Mouse (Mus musculus) testis, adult 2 months (tissue): Measurements from ENCODE around the gene Tex10. TPM values are rescaled to one million over a fixed set of nuclear protein-coding genes. Genes with fewer than 3 reads are reported as not detected.

Experiments
- H3K27ac ChIP-seq: fragments of 200-500 bp; 2 replicates; pipeline ENCODE4 v1.5.1; 2012; ENCODE audit warnings: low read depth, low read length; ENCODE audit not compliant: control insufficient read depth, insufficient read depth
- H3K27me3 ChIP-seq: fragments of 200-500 bp; 2 replicates; pipeline ENCODE4 v1.6.1; 2012; ENCODE audit warnings: mild to moderate bottlenecking, low read length, moderate library complexity; ENCODE audit not compliant: control insufficient read depth, insufficient read depth
- H3K36me3 ChIP-seq: fragments of 200-500 bp; 2 replicates; pipeline ENCODE4 v1.6.1; 2012; ENCODE audit warnings: mild to moderate bottlenecking, low read length; ENCODE audit not compliant: control insufficient read depth, insufficient read depth
- H3K4me1 ChIP-seq: fragments of 200-500 bp; 2 replicates; pipeline ENCODE4 v1.6.1; 2012; ENCODE audit warnings: low read length; ENCODE audit not compliant: control insufficient read depth, insufficient read depth
- H3K4me3 ChIP-seq: fragments of 200-500 bp; 2 replicates; pipeline ENCODE4 v1.5.1; 2012; ENCODE audit warnings: low read depth, mild to moderate bottlenecking, low read length, moderate library complexity, mixed read lengths; ENCODE audit not compliant: control insufficient read depth
- CTCF ChIP-seq: fragments of 200-500 bp; IDR thresholded peaks from 2 replicates; pipeline ENCODE4 v1.5.1; 2012; ENCODE audit warnings: low read depth, mild to moderate bottlenecking, inconsistent platforms, low read length, moderate library complexity; ENCODE audit not compliant: control insufficient read depth, insufficient read depth, insufficient replicate concordance
- POLR2A ChIP-seq: fragments of 200-500 bp; IDR thresholded peaks from 2 replicates; pipeline ENCODE4 v1.6.1; 2012; ENCODE audit warnings: low read depth, mild to moderate bottlenecking, inconsistent platforms, low read length, moderate library complexity; ENCODE audit not compliant: control insufficient read depth
- polyA plus RNA-seq: library from polyadenylated mRNA; depleted of rRNA; stranded (reverse); fragments of >200 nt; gene quantifications from 2 replicates; pipeline ENCODE4 v1.2.3, GENCODE M21; 2012; rRNA removed

Gene Tex10
- 46.3 and 55.6 TPM in 2 replicates for polyA plus RNA-seq

DNA sequence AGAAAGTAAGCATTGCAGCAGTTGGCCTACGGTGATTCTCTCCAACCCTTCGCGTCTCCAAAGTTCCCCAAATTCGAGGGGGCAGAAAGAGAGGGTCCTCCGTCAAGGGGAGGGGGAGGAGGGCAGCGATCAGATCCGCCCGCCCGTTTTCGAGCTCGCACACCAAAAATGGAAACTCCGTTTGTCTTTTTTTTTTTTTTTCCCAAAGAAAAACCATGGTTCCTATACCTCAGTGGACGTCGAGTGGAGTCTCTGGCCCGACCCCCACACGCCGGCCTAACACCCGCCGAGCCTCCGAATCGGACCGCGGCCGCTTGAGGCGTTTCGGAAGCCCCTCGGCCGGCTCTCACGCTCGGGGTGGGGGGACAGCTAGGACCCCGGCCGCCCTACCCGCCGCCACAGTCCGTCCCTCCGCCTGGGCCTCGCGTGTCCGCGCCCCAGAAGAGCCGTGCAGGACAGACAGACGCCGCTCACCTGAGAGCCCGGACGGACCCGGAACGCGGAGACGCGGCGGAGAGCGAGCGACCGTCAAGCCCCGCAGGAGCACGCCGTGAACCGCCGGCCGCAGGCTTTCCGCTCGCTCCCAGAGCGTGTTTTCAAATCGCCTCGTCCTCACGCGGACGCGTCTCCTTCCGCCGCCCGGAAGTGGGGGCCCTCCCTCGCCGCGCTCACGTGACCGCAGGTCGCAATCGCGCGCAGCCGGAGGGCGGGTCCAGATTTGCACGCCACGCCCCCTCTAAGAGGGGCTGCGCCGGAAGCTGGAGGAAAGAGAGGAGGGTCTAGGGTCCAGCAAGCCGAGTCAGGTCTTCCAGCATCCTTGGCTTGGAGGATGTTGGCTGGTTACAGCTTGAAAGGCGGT is at the start of gene Tex10:
Gene Tex10 (minus strand): TSS at position 668 of the 859 bp plus-strand sequence.
- H3K27me3 ChIP-seq = no peaks in the 10 kb centered on the region
- H3K4me1 ChIP-seq = peaks cover 4% of the 10 kb centered on the region
- TF ChIP-seq POLR2A (peak; percentile 96), CTCF (no peak)
- peak within 1 kb of the TSS; percentile 89 for H3K27ac ChIP-seq
- peak within 1 kb of the TSS; percentile 95 for H3K4me3 ChIP-seq
- H3K36me3 ChIP-seq = no peaks in the 10 kb centered on the region

DNA sequence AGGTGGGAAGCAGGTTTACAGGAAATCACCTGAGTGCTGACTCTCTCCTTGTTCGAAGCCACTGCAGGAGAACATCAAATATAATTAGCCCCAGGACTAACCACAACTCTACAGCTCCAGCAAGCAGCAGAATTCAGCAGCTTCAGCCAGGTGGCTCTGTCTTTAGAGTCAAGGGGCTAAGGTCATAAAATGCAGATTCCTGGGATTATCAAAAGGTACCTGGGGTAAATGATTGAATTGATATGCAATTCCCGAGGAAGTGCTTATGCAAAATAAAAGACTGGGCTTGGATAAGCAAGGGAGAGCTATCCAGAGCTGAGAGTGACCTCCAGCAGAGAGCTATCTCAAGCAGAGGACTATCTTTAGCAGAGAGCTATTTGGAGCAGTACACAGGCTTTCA is 37.6 kb upstream of the Tex10 start:
- Histone ChIP-seq H3K27ac (no peak overlapping the region), H3K4me3 (no peak overlapping the region), H3K27me3 (no peaks in the 10 kb centered on the region), H3K4me1 (no peaks in the 10 kb centered on the region), H3K36me3 (no peaks in the 10 kb centered on the region)
- TF ChIP-seq CTCF (no peak), POLR2A (no peak)

DNA sequence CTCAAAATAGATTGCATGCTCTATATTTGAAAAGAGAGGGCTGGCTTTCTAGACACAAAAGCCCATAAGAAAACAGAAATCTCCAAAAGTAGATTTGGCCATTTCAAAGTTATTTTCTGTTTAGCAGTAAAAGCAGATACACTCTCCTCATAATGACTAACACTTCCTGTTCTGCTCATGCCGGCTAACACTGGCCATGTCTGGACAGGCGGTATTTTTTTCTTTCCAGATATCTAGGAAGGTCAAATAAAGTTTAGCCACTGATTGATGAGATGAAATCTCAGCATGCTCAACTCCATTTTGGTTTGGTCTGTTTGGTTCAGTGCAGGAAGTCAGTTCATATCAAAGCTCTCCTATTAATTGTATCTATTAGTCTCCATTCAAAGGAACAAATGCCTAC is 19.3 kb upstream of the Tex10 start:
- H3K36me3 ChIP-seq = no peaks in the 10 kb centered on the region
- peaks cover 4% of the 10 kb centered on the region for H3K4me1 ChIP-seq
- H3K27ac ChIP-seq = no peak overlapping the region
- H3K4me3 ChIP-seq = no peak overlapping the region
- TF ChIP-seq CTCF (no peak), POLR2A (no peak)
- H3K27me3 ChIP-seq = no peaks in the 10 kb centered on the region

DNA sequence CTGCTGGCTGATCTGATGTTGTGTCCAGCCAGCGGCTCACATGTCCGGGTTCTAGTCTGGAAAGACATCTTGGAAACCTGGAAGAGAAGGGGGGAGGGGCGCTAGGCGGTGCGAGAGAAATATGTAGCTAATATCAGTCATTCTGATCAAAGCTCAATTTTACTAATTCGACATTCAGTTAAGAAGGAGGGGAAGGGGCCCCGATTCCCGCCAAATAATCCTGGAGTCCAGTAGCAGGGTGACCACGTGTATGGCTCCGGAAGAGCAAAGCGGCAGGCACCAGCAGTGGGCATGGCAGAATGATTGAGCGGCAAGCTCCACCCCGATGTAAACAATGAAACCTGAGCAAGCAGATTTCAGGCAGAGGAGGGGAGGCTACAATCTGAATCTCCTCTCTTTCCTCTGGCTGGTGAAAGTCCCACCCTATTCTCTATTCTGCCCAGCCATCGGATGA is 18.1 kb upstream of the Tex10 start:
- Histone ChIP-seq H3K4me1 (peaks cover 4% of the 10 kb centered on the region), H3K36me3 (no peaks in the 10 kb centered on the region), H3K4me3 (no peak overlapping the region; the same call in 1 of the 2 replicates), H3K27me3 (no peaks in the 10 kb centered on the region), H3K27ac (no peak overlapping the region)
- TF ChIP-seq POLR2A (no peak), CTCF (no peak)

DNA sequence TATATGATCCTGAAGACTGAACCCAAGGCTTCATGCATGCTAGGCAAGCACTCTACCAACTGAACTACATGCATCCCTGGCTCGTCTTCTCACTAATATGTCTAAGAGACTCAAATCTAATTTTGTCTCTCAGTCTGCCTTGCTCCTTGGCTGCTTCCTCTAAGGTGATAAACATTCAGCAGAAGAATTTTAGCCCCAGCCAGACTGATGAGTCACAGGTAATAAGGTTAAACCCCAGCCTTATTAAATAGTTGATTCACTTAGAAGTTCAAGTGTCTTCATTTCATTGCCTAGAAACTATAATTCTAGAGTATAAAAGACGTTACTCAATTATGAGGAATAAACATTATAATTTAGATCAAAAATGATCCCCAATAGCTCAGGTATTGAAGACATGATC is 15.7 kb upstream of the Tex10 start:
- H3K36me3 ChIP-seq = no peaks in the 10 kb centered on the region
- H3K27ac ChIP-seq = no peak overlapping the region
- TF ChIP-seq CTCF (no peak), POLR2A (no peak)
- H3K4me3 ChIP-seq = no peak overlapping the region
- peaks cover 4% of the 10 kb centered on the region for H3K4me1 ChIP-seq
- H3K27me3 ChIP-seq = no peaks in the 10 kb centered on the region

DNA sequence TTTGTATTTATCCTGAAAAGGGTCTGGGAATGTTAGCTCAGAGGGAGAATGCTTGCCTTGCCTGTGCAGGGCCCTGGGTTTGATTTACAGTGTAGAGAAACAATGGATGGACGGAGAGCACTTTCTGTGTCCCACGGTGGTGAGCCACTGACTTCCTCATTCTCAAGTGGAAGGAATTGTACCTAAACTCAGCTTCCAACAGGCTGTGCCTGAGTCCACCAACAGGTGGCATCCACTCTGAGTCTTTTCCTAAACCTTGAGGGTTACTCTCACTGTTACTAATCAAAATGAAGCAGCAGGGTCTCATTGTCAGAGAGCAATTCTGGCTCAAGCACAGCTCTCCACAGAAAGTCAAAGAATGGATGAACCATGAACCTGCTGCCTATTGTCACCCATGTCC is 8.0 kb upstream of the Tex10 start:
- Histone ChIP-seq H3K27ac (no peak overlapping the region), H3K36me3 (no peaks in the 10 kb centered on the region), H3K4me1 (no peaks in the 10 kb centered on the region), H3K27me3 (no peaks in the 10 kb centered on the region), H3K4me3 (no peak overlapping the region)
- no peak for TF ChIP-seq CTCF
- TF ChIP-seq POLR2A = no peak

DNA sequence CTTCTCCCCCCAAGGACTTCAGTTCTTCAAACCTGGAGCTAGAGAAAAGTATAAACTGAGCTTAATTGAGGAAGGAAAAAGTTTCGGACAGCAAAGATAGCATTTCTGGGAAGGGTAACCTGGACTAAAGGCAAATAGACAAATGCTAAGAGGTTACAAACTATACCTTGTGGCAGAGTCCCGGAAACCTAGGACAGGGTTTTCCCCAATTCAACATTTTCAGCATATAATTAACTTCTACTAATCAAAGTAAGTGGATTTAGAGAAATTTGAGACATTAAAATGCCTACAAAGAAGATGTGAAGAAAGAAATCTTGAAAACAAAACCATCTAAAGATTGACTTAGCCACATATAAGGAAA is 372 bp upstream of the Tex10 start:
- no peaks in the 10 kb centered on the region for H3K36me3 ChIP-seq
- TF ChIP-seq CTCF (no peak), POLR2A (no peak)
- H3K4me1 ChIP-seq = peaks cover 4% of the 10 kb centered on the region
- no peaks in the 10 kb centered on the region for H3K27me3 ChIP-seq
- peak overlapping the region; percentile 95 for H3K4me3 ChIP-seq
- peak overlapping the region; percentile 74 for H3K27ac ChIP-seq
